Mouse (Mus musculus): Measurements from ENCODE around the gene Tmem38b.

Tmem38b gene

DNA sequence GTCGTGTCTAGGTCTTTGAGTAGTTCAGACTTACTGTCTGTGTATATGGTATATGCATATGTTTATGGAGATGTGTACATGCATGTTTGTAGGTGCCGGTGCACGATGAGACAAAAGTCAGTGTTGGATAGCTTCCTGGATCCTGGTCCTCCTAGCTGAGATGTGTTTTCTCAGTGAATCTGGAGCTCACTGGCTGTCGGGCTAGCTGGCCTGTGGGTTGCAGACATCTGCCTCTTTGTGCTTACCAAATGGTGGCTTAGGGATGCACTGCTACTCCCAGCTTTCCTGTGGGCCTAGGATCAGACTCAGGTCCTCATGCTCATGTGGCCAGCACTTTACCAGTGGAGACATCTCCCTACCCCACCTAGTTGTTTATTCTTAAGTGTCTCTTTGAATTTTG, 4.2 kb downstream of the Tmem38b start:
- DNase-seq (ENCODE audit: low spot score in 2 of 2), result no peak

DNA sequence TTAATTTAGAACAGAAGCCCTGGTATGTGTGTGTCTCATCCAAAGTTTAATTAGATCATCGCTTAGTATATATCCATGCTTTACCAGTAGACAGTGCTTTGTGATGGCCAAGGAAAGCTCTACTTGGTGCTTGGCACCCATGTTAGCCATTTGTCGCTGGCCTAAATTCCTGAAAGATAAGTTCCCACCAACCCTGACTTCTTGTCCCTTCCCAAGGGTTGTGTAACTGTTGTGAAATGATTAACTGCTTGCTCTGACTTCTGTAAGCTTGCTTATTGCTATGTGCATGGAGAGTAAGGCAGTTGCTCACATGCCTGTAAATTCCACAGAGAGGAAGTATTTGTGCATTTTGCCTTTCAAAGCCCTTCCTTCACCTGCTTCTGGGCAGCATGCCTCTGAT, 4.7 kb downstream of the Tmem38b start:
- no peak for DNase-seq (ENCODE audit: low spot score in 2 of 2)

DNA sequence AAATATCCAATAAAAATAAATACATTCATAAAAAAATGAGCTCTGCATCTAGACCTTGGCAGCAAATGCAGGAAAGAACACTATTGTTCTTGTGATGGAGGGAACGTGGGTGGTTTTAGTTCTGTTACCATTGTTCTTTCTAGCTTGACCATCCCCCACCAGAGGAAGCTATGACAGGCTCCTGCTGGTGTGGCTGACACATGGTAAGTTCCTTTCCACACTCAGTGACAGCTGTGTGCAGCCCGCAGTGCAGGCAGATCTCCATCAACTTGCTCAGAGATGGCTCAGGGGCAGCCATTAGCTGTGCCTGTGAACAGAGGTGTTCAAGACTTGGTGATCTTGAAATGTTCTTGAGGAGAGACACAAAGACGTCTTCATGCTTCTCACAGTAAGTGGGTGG, 6.5 kb downstream of the Tmem38b start:
- no peak for DNase-seq (ENCODE audit: low spot score in 2 of 2)

DNA sequence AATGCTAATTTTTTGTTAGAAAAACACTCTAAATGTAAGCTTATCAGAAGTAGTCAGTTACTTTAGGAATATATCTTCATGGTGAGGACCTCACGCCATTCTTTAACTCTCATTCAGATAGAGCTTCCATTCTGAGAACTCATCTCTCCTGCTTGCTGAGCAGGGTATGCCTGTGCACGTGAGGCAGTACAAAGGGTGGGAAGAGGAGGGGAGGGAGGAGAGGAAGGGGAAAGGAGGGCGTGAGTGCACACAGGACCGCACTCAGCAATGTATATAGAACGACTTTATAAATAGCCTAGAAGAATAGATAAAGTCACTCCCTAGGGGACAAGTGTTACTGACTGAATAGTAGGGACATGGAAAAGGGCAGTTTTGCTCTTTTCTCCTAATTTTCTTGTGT, 11.1 kb downstream of the Tmem38b start:
- no peak for DNase-seq (ENCODE audit: low spot score in 2 of 2)

DNA sequence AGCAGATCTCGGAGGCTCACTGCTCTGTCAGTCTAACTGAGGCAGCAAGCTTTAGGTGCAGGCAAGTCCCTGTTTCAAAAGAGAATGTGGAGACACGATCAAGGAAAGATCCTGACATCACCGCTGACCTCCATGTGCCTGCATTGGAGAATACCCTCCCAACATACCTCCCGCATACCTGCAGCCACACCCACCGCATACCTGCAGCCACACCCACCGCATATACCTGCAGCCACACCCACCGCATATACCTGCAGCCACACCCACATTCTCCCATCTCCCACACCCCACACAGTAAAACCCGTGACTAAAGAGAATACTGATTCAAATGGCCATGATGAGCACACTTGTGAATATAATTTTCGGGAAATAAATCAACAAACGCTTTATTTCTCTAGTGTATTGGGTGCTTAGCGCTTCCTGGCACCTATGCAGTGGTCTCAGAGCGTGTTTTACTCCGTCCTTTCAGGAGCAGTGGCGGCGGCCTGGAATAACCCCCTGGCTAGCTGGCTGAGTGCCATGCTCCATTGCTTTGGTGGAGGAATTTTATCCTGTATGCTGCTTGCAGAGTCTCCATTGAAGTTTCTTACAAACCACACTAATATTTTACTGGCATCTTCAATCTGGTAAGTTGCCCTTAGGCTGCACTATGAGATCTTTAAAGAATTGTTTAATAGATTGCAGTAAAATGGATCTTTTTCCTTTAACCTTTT, 14.5 kb downstream of the Tmem38b start:
- no peak for DNase-seq (ENCODE audit: low spot score in 2 of 2)

DNA sequence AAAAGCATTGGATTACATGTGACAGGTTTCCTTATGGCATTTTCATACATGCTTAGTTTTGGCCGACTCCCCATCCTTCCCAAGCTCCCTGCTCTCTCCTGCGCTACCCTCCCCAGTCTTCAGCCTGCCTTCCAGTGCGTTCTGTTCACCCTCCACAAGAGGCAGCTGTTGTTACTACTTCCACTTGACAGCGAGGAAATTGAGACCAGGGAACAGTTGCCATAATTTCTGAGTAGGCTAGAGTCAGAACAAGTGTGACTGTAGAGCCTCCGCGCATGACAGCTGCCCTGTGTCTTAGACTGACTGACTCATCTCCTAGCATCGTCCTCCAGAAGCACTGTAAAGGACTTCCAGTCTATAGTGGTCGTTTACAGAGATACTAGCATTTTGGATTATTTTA, 17.7 kb downstream of the Tmem38b start:
- peak; percentile 38 to 56 for DNase-seq (ENCODE audit: low spot score in 2 of 2)

DNA sequence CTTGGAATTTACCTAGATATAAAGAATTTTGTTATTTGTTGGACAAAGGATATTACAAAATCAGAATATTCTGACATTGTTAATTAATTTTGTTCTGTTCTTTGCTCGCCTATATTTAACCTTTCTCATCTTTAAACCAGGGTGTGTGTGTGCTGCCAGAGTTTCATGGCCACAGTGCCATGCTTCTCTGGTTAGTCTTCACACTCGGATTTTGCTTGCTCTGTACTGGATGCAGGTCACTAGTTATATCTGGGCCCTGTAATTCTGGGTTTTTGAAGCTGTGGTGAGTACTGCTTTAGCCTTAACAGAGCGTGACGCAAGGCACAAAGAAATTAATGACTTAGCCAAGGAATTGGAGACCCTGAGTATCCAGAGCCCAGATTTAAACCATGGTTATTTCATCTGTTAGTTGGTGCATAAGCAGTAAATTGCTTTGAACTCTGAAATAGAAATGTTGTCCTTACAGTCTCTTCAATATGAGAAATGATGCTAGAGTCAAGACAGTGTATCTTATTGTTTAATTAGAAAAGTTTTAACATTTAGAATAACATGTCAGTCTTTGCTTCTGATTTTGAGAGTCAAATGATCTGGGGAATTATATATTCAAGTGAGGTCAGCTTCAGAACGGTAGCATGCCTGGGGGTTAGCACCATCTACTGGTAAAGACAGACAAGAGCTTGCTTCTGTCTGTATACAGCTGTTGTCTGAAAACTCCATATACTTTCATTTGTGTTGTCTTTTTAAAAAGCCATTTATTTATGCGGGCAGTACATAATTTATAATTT, 19.2 kb downstream of the Tmem38b start:
- DNase-seq (ENCODE audit: low spot score in 2 of 2), result peak in 1 of 2 experiments; percentile 45

DNA sequence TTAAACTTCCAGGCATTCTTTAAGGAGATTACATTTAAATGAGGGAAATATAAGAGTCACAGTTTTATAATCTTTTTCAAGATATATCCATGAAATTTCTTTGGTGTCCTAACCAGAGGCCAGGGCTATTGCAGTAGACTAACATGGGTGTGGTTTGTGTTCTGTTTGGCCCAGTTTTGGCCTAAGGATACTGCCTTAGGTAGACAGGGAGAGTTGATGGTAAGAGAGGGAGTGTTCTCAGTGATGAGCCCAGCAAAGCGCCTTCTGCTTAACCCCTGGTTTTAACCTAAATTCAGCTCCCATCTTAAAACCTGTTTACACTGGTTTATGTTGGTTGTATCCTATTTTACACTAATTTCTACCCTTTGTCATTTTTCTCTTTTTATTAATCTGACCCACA, 19.8 kb downstream of the Tmem38b start:
- DNase-seq (ENCODE audit: low spot score in 2 of 2), result no peak

DNA sequence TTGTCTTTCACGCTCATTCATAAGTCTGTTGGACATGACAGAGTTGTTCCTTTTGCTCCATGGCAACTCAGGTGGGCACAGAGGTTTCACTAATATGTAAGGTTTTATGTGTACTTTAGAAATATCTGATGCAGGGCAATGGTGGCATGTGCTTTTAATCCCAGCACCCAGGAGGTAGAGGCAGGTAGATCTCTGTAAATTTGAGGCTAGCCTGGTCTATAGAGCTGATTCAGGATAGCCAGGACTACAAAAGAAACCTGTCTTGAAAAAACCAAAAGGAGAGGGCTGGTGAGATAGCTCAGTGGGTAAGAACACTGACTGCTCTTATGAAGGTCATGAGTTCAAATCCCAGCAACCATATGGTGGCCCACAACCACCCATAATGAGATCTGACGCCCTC, 20.5 kb downstream of the Tmem38b start:
- DNase-seq (ENCODE audit: low spot score in 2 of 2), result no peak

DNA sequence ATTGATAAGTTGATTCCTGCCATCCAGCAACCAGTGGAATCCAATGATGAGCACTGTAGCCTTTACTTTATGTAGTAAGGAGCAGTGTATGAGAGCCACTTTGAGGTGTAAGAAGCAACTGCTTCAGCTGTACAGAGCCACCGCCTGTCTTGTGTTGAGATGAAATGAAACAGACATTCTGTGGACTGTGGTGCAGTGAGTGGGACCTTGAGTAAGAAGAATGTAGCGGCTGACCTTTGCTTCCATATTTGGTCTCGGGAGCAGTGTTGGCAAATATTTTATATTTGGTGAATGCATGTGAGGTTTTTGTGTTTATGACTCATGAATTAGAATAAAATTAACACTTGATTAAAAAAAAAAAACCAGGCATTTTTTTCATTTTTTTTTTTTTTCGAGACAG, 21.7 kb downstream of the Tmem38b start:
- DNase-seq (ENCODE audit: low spot score in 2 of 2), result no peak

DNA sequence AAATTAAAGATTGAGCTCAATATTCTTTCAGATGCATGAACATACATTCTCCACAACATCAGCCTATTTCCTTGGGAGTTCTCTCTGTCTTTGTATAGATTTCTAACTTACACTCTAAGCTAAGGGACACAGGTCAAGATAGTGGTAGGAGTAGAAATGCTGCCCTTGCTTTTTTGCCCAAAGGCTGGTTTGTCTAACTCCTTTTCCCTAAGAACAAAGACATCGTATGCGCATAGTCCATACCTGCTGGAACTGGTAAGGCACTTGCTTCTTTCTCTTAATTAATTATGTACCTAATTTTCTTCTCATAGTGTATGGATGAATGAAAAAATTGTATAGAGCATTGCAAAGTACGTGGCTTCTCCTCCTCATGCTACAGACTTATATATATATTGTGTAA, 22.5 kb downstream of the Tmem38b start:
- no peak for DNase-seq (ENCODE audit: low spot score in 2 of 2)

DNA sequence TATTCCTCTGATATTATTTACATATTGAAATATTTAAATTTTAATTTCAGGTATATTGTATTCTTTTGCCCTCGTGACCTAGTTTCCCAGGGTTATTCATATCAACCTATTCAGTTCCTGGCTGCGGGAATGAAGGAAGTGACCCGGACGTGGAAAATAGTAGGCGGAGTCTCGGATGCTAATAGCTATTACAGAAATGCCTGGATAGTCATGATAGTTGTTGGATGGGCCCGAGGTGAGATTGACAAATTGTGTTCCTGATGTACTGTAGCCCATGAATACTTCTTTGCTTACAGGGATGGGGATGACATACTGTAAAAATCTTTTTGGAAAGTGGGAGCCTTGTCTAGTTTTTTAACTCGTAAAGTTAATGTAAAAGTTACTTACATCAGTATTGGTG, 23.0 kb downstream of the Tmem38b start:
- no peak for DNase-seq (ENCODE audit: low spot score in 2 of 2)

DNA sequence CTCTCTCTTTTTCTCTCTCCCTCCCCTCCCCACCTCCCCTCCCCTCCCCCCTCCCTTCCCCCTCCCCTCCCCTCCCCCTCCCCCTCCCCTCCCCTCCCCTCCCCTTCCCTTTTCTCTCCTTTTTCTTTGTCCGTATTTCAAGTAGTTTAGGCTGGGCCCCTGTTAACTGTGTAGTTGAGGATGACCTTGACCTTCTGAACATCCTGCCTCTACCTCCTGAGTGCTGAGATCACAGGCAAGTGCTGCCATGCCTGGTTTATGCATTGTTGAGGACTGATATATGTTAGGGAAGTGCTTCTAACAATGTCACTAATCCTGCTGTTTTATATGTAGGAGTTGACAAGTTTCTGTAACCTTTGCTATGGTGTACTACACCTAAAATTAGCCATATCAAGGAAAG, 24.0 kb downstream of the Tmem38b start:
- no peak for DNase-seq (ENCODE audit: low spot score in 2 of 2)

DNA sequence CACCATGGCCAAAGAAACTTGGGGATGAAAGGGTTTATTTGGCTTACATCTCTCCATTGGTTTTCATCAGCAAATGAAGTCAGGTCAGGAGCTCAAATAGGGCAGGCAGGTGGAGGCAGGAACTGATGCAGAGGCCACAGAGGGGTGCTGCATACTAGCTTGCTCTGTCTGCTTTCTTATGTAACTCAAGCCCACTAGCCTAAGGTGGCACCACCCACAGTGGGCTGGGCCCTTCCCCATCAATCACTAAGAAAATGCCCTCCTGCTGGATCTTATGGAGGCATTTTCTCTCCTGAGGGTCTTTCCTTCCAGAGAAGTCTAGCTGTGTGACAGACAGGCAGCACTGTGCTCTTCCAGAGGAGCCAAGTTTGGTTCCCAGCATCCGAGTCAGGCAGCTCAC, 27.5 kb downstream of the Tmem38b start:
- DNase-seq (ENCODE audit: low spot score in 2 of 2), result no peak

DNA sequence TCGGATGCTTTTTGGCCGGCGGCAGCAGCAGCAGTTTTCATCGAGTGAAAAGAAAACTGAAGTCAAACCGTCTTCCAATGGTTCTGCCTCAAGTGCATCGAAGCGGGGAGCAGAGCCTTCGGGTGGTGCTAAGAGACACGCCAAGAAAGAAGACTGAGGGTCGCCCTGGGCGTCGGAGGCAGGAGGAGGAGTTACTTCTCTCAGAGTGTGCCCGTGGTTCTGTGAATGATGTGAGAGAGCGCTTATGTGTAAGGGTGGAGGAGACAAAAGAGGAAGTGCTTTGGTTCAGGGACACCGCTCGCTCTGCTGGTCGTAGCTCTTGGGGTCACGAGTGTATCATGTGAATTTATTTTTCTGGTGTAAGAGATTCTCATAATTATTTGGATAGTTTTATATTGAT, 34.1 kb downstream of the Tmem38b start:
- no peak for DNase-seq (ENCODE audit: low spot score in 2 of 2)

DNA sequence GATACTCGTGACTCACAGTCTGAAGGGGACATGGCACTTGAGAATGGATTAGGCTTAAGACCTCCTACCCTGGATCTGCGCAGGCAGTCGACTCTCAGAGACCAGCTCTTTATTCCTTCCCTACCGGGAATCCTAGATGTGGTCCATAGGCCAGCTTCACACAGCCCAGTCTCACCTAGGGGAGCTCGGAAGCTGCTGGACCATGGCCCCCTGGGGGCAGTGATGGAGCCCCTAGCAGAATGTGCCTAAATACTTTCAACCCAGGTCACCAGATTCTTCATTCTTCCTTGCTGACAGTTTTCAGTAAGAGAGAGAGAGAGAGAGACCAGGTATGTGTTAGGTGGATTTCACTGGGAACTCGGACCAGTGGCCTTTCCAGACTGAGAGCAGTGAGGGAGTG, 36.3 kb downstream of the Tmem38b start:
- no peak for DNase-seq (ENCODE audit: low spot score in 2 of 2)

DNA sequence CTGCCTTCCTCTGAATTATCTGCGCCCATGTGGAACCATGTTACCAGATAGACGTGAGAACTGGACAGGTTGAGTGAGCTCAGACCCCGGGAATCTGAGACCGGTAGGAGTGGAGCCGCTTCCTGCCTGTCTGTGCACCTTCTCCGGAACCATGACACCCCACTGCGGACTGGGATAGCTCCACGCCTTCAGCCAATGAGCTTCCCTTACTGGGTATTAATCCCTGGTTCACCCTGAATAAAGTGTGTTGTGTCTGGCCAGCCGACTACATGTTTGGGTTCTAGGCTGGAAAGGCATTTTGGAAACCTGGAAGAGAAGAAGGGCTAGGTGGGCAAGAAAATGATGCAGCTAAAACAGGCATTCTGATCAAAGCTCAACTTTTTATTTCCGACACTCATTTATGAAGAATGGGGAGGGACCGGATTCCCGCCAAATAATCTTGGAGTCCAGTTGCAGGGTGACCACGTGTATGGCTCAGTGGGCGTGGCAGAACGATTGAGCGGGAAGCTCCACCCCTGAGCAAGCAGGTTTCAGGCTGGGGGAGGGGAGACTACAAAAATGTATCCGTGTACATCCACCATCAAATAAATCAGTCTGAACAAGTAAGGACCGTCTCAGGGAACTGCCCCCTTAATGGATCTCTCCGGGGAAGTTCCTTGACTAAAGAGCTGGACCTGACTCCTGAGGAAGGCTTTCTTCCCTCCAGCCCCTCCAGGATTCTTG, 38.4 kb downstream of the Tmem38b start:
- no peak for DNase-seq (ENCODE audit: low spot score in 2 of 2)

DNA sequence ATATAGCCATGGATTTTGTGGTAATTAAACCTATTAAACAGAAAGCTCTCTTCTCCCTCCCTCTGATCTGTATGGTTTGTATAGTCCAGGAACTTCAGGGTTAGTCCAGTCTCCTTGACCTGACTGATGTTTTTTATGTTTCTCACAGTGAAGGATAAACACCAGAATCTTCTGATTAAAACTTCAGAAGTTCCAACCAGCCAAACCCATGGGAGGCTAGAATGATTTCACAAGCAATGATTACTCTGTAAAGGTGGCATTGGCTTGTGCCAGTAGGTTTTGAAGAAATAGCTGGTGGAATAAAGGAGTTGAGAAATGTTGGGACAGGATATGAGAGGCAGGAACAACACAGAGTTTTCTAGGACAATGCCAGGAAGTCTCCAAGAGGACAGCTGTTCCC, 40.6 kb downstream of the Tmem38b start:
- DNase-seq (ENCODE audit: low spot score in 2 of 2), result no peak

DNA sequence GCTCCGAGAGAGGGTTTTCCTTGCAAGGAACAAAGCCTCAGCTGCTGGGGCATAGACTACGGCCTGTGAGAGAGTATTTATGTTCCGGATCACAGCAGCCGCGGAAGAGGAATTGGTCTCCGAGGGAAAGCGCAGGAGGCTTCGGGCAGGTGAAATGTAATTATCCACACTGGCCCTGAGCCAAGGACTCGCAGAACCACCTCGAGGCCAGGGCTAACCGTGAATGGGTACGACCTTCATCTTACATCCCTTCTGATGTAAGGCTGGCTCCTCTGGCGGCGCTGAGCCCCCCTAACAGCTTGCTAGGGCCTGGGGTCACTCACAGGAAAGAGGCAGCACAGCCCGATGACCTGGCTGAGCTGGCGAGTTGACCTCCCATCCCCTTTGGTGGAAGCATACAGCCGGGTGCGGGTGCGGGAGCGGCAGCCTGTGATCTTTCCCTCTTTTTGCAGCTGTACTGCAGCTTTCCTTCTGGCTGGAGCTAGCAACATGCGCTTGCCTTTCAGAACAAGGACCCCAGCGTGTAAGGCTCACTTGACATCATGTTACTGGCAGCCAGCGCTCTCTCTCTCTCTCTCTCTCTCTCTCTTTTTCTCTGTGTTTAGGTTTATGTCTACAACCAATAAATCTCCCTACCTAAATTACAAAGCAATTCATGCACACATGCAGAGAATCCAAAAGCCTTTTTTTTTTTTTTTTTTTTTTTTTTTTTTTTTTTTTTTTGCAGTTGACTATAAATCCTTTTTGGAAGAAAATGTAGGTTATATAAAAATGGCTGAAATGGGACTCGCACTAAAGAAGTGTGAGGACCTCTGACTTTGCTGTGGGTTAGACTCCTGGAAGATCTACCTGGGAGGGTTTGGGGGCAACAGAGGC, 52.9 kb downstream of the Tmem38b start:
- DNase-seq (ENCODE audit: low spot score in 2 of 2), result no peak

DNA sequence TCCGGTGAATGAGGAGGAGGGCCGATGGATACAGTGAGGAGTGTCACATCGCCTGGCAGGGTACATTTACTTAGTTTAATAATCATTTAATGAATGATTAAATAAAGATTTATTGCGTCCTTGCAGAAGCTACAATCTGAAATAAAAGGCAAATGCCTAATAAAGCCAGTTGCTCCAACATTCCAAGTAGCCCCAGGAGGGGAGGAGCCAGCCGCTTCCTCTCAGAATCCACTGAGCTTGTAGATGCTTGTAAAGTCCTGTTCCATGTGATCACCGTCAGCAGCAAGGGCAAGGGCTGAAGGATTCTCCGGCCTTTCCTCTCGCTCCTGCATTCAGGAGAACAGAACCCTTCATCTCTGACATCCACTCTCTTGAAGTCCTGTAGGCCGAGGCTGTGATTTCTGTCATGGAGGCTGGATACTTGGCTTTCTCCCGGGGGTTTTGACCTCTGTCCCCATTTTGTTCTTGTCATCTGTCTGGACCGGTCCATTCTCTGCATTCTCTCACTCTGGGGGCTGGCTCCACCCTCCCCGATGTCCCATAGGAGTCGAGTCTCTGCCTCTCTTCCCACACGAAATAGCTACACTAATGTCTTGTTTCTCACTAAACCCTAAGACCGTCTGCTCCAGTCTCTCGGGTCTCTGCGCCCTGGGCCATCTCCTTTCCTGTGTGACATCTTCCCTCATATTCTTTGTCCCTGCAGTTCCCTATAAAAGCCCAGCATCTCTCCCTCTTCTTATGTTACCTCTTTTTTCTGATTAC, 57.3 kb downstream of the Tmem38b start:
- DNase-seq (ENCODE audit: low spot score in 2 of 2), result no peak
